Mouse (Mus musculus): Measurements from ENCODE around the gene Slc33a1. TPM values are rescaled to one million over a fixed set of nuclear protein-coding genes. Genes with fewer than 3 reads are reported as not detected.

The Slc33a1 gene
- polyA plus RNA-seq, 1 experiment, result 6.5 TPM

- DNase-seq (ENCODE audit: low read depth in 1 of 2, low spot score in 2 of 2), result no peak
- Histone ChIP-seq H3K27ac (ENCODE audit: insufficient read depth, low read length) (no peak overlapping the region), H3K27me3 (ENCODE audit: control insufficient read depth, insufficient read depth, low read length) (no peaks in the 10 kb centered on the region; the same call in 1 of the 2 replicates), H3K4me1 (ENCODE audit: control insufficient read depth, insufficient read depth, insufficient read length) (peaks cover 2% of the 10 kb centered on the region; the same call in 1 of the 2 replicates), H3K36me3 (ENCODE audit: control insufficient read depth, insufficient read depth, low read length) (no peaks in the 10 kb centered on the region), H3K4me3 (ENCODE audit: extremely low read depth, insufficient read depth, insufficient read length) (no peak overlapping the region)
- TF ChIP-seq POLR2A (IDR thresholded peaks at IDR 0.05; ENCODE audit: low read depth, low read length) (no peak), CTCF (IDR thresholded peaks at IDR 0.05; ENCODE audit: extremely low read depth, insufficient read depth, insufficient read length, insufficient replicate concordance) (no peak)
- WGBS, result 88% methylated on average over 6 of the region's 6 CpGs
These were observed 318 bp upstream of the Slc33a1 start for GRCm38 (mm10) chr3:63964922-63965249.

- H3K27me3 ChIP-seq (ENCODE audit: control insufficient read depth, insufficient read depth, low read length), result no peaks in the 10 kb centered on the region; the same call in 1 of the 2 replicates
- peak overlapping the region; percentile 71 for H3K4me3 ChIP-seq (ENCODE audit: extremely low read depth, insufficient read depth, insufficient read length)
- no peak for DNase-seq (ENCODE audit: low read depth in 1 of 2, low spot score in 2 of 2)
- H3K4me1 ChIP-seq (ENCODE audit: control insufficient read depth, insufficient read depth, insufficient read length), result peaks cover 2% of the 10 kb centered on the region; the same call in 1 of the 2 replicates
- no peaks in the 10 kb centered on the region for H3K36me3 ChIP-seq (ENCODE audit: control insufficient read depth, insufficient read depth, low read length)
- TF ChIP-seq POLR2A (IDR thresholded peaks at IDR 0.05; ENCODE audit: low read depth, low read length), result no peak
- WGBS, result 2% methylated on average over 25 of the region's 25 CpGs
- H3K27ac ChIP-seq (ENCODE audit: insufficient read depth, low read length), result peak overlapping the region; percentile 69
These were observed 1.0 kb downstream of the Slc33a1 start for GRCm38 (mm10) chr3:63963421-63964099.

- no peaks in the 10 kb centered on the region for H3K27me3 ChIP-seq (ENCODE audit: control insufficient read depth, insufficient read depth, low read length)
- no peak overlapping the region for H3K4me3 ChIP-seq (ENCODE audit: extremely low read depth, insufficient read depth, insufficient read length)
- DNase-seq (ENCODE audit: low read depth in 1 of 2, low spot score in 2 of 2), result no peak
- whole genome bisulfite sequencing, result 86% methylated on average over 3 of the region's 3 CpGs
- H3K36me3 ChIP-seq (ENCODE audit: control insufficient read depth, insufficient read depth, low read length), result no peaks in the 10 kb centered on the region
- no peak overlapping the region for H3K27ac ChIP-seq (ENCODE audit: insufficient read depth, low read length)
- no peaks in the 10 kb centered on the region for H3K4me1 ChIP-seq (ENCODE audit: control insufficient read depth, insufficient read depth, insufficient read length)
- no peak for TF ChIP-seq POLR2A (IDR thresholded peaks at IDR 0.05; ENCODE audit: low read depth, low read length)
- no peak for TF ChIP-seq CTCF (IDR thresholded peaks at IDR 0.05; ENCODE audit: extremely low read depth, insufficient read depth, insufficient read length, insufficient replicate concordance)
These were observed 14.7 kb downstream of the Slc33a1 start for GRCm38 (mm10) chr3:63949837-63950236.

GRCm38 (mm10) chr3:63941204-63941850, 23.2 kb downstream of the Slc33a1 start:
- no peak for TF ChIP-seq POLR2A (IDR thresholded peaks at IDR 0.05; ENCODE audit: low read depth, low read length)
- TF ChIP-seq CTCF (IDR thresholded peaks at IDR 0.05; ENCODE audit: extremely low read depth, insufficient read depth, insufficient read length, insufficient replicate concordance), result no peak
- no peaks in the 10 kb centered on the region for H3K4me1 ChIP-seq (ENCODE audit: control insufficient read depth, insufficient read depth, insufficient read length)
- no peak overlapping the region for H3K27ac ChIP-seq (ENCODE audit: insufficient read depth, low read length)
- H3K4me3 ChIP-seq (ENCODE audit: extremely low read depth, insufficient read depth, insufficient read length), result no peak overlapping the region
- H3K36me3 ChIP-seq (ENCODE audit: control insufficient read depth, insufficient read depth, low read length), result peaks cover 2% of the 10 kb centered on the region
- DNase-seq (ENCODE audit: low read depth in 1 of 2, low spot score in 2 of 2), result no peak
- WGBS, result 68% methylated on average over 2 of the region's 2 CpGs
- H3K27me3 ChIP-seq (ENCODE audit: control insufficient read depth, insufficient read depth, low read length), result no peaks in the 10 kb centered on the region

- TF ChIP-seq POLR2A (IDR thresholded peaks at IDR 0.05; ENCODE audit: low read depth, low read length), result no peak
- no peak for TF ChIP-seq CTCF (IDR thresholded peaks at IDR 0.05; ENCODE audit: extremely low read depth, insufficient read depth, insufficient read length, insufficient replicate concordance)
- H3K36me3 ChIP-seq (ENCODE audit: control insufficient read depth, insufficient read depth, low read length), result no peaks in the 10 kb centered on the region; the same call in 1 of the 2 replicates
- no peaks in the 10 kb centered on the region for H3K27me3 ChIP-seq (ENCODE audit: control insufficient read depth, insufficient read depth, low read length)
- no peak overlapping the region for H3K27ac ChIP-seq (ENCODE audit: insufficient read depth, low read length)
- no peaks in the 10 kb centered on the region for H3K4me1 ChIP-seq (ENCODE audit: control insufficient read depth, insufficient read depth, insufficient read length)
- 92% methylated on average over 2 of the region's 2 CpGs for WGBS
- DNase-seq (ENCODE audit: low read depth in 1 of 2, low spot score in 2 of 2), result no peak
- H3K4me3 ChIP-seq (ENCODE audit: extremely low read depth, insufficient read depth, insufficient read length), result no peak overlapping the region
These were observed 25.6 kb downstream of the Slc33a1 start for GRCm38 (mm10) chr3:63938928-63939327.

- Histone ChIP-seq H3K27ac (ENCODE audit: insufficient read depth, low read length) (peak within 1 kb of the TSS; percentile 92), H3K27me3 (ENCODE audit: control insufficient read depth, insufficient read depth, low read length) (no peaks in the 10 kb centered on the region), H3K4me1 (ENCODE audit: control insufficient read depth, insufficient read depth, insufficient read length) (no peaks in the 10 kb centered on the region; the same call in 1 of the 2 replicates), H3K4me3 (ENCODE audit: extremely low read depth, insufficient read depth, insufficient read length) (peak within 1 kb of the TSS; percentile 98), H3K36me3 (ENCODE audit: control insufficient read depth, insufficient read depth, low read length) (no peaks in the 10 kb centered on the region)
- TF ChIP-seq CTCF (IDR thresholded peaks at IDR 0.05; ENCODE audit: extremely low read depth, insufficient read depth, insufficient read length, insufficient replicate concordance) (peak; percentile 91), POLR2A (IDR thresholded peaks at IDR 0.05; ENCODE audit: low read depth, low read length) (peak; percentile 29)
- 6% methylated on average over 48 of the region's 48 CpGs for WGBS
- DNase-seq (ENCODE audit: low read depth in 1 of 2, low spot score in 2 of 2), result peak; percentile 56 to 83
These were observed 35.4 kb downstream of the Slc33a1 start, which contains the start of gene E130311K13Rik for GRCm38 (mm10) chr3:63928878-63929859. TSS of gene E130311K13Rik (minus strand) at chr3:63929472.

Data from spleen, adult 2 months (tissue).